Mouse (Mus musculus) erythroblast, embryonic 14.5 days (primary cell): ENCODE data around the gene Aldh18a1. TPM values are rescaled to one million over a fixed set of nuclear protein-coding genes. Genes with fewer than 3 reads are reported as not detected.

Experiments used
- H3K27me3 ChIP-seq: 2 replicates; pipeline ENCODE4 v1.6.1; 2012; ENCODE audit warnings: inconsistent platforms; ENCODE audit not compliant: control insufficient read depth
- H3K36me3 ChIP-seq: 2 replicates; pipeline ENCODE4 v1.6.1; 2012; ENCODE audit warnings: mild to moderate bottlenecking, inconsistent platforms; ENCODE audit not compliant: control insufficient read depth
- H3K4me1 ChIP-seq: 2 replicates; pipeline ENCODE4 v1.6.1; 2012; ENCODE audit warnings: inconsistent platforms; ENCODE audit not compliant: control insufficient read depth
- H3K4me3 ChIP-seq: replicated peaks from 2 replicates; pipeline ENCODE3; 2012; ENCODE audit warnings: moderate library complexity, mild to moderate bottlenecking, inconsistent platforms
- H3K9me3 ChIP-seq: 2 replicates; pipeline ENCODE4 v1.6.1; 2012; ENCODE audit warnings: low read length, inconsistent platforms, mixed read lengths; ENCODE audit not compliant: control insufficient read depth
- GATA1 ChIP-seq: IDR thresholded peaks from 2 replicates; pipeline ENCODE4 v1.6.1; 2012; ENCODE audit warnings: low read length, inconsistent platforms, mixed read lengths
- TAL1 ChIP-seq: IDR thresholded peaks from 3 replicates; pipeline ENCODE4 v1.6.1; 2012; ENCODE audit warnings: low read length, inconsistent platforms, mixed read lengths
- polyA plus RNA-seq: library from polyadenylated mRNA; stranded (reverse); fragments of >175 nt; gene quantifications from 2 replicates; pipeline ENCODE4 v1.2.3, GENCODE M21; 2012

The Aldh18a1 gene
- polyA plus RNA-seq, 1 experiment = 0.48 TPM

GRCm38 (mm10) chr19:40508851-40509250 is 79.4 kb downstream of the Aldh18a1 start:
- no peaks in the 10 kb centered on the region for H3K27me3 ChIP-seq
- peaks cover 36% of the 10 kb centered on the region for H3K36me3 ChIP-seq
- H3K4me3 ChIP-seq = no peak overlapping the region
- H3K4me1 ChIP-seq = peaks cover 51% of the 10 kb centered on the region
- no peak for TF ChIP-seq TAL1
- no peak for TF ChIP-seq GATA1
- H3K9me3 ChIP-seq = peaks cover under 1% of the 10 kb centered on the region; the same call in 1 of the 2 replicates

GRCm38 (mm10) chr19:40506965-40507364 is 81.3 kb downstream of the Aldh18a1 start:
- Histone ChIP-seq H3K4me1 (peaks cover 39% of the 10 kb centered on the region), H3K4me3 (no peak overlapping the region), H3K27me3 (no peaks in the 10 kb centered on the region), H3K9me3 (peaks cover 2% of the 10 kb centered on the region; the same call in 1 of the 2 replicates), H3K36me3 (peaks cover 49% of the 10 kb centered on the region)
- TF ChIP-seq GATA1 (no peak), TAL1 (no peak)

- no peak for TF ChIP-seq GATA1
- TF ChIP-seq TAL1 = no peak
- Histone ChIP-seq H3K4me1 (peaks cover 22% of the 10 kb centered on the region), H3K4me3 (no peak overlapping the region), H3K9me3 (peaks cover 2% of the 10 kb centered on the region; the same call in 1 of the 2 replicates), H3K36me3 (peaks cover 60% of the 10 kb centered on the region), H3K27me3 (no peaks in the 10 kb centered on the region)
Measured at GRCm38 (mm10) chr19:40504336-40504735, 83.9 kb downstream of the Aldh18a1 start.

Other genes with a start within 250 kb of the Aldh18a1 start
- 2.4 TPM in 2 replicates for gene Sorbs1, start 74.7 kb downstream of the Aldh18a1 start, polyA plus RNA-seq
- 0.27 and 0.49 TPM in 2 replicates for gene Tctn3, start 23.8 kb upstream of the Aldh18a1 start, polyA plus RNA-seq
- gene Entpd1, start 23.9 kb upstream of the Aldh18a1 start, polyA plus RNA-seq = 0.05 TPM in 2 replicates
- gene Cc2d2b, start 160.3 kb upstream of the Aldh18a1 start, polyA plus RNA-seq = not detected in 2 replicates
- gene Ccnj, start 242.8 kb upstream of the Aldh18a1 start, polyA plus RNA-seq = 0.04 and 0.06 TPM in 2 replicates